Mouse (Mus musculus) adrenal gland, adult (tissue): ENCODE measurements around the gene Pcsk4.
A peak's percentile ranks its signal among the peaks of the same experiment; 100 is the strongest.

ENCODE experiments used
- DNase-seq, 2 experiments: peaks; one replicate each; pipeline ENCODE4 v3.0.0; 2022 to 2023; ENCODE audit warnings: low spot score in 1 of 2; ENCODE audit not compliant: inconsistent age in 2 of 2

Gene Pcsk4

GRCm38 (mm10) chr10:80299301-80299700 lies 30.0 kb downstream of the Pcsk4 start:
- no peak for DNase-seq

GRCm38 (mm10) chr10:80298571-80299281 lies 30.6 kb downstream of the Pcsk4 start:
- no peak for DNase-seq

GRCm38 (mm10) chr10:80297526-80298133 lies 31.7 kb downstream of the Pcsk4 start:
- DNase-seq = no peak

- DNase-seq = no peak
Measured at GRCm38 (mm10) chr10:80296824-80297223, 32.5 kb downstream of the Pcsk4 start.

GRCm38 (mm10) chr10:80295618-80296425 lies 33.5 kb downstream of the Pcsk4 start, which contains the start of gene Apc2:
Apc2 (plus strand) TSS chr10:80295977.
- DNase-seq = peak; percentile 78 to 94

GRCm38 (mm10) chr10:80294788-80295303 lies 34.5 kb downstream of the Pcsk4 start:
- no peak for DNase-seq

- no peak for DNase-seq
Measured at GRCm38 (mm10) chr10:80294311-80294710, 35.0 kb downstream of the Pcsk4 start.

GRCm38 (mm10) chr10:80293325-80293724 lies 36.0 kb downstream of the Pcsk4 start:
- peak in 1 of 2 experiments; percentile 59 for DNase-seq

GRCm38 (mm10) chr10:80292251-80293146 lies 36.8 kb downstream of the Pcsk4 start, which contains the start of gene Rps15:
Rps15 (plus strand) TSS chr10:80292453.
- DNase-seq = peak; percentile 95 to 97

- no peak for DNase-seq
Measured at GRCm38 (mm10) chr10:80288657-80289056, 40.6 kb downstream of the Pcsk4 start.

GRCm38 (mm10) chr10:80288097-80288496 lies 41.2 kb downstream of the Pcsk4 start:
- no peak for DNase-seq

GRCm38 (mm10) chr10:80285222-80286070 lies 43.9 kb downstream of the Pcsk4 start:
- peak; percentile 71 to 88 for DNase-seq

GRCm38 (mm10) chr10:80282481-80283441 lies 46.5 kb downstream of the Pcsk4 start:
- no peak for DNase-seq

GRCm38 (mm10) chr10:80281921-80282371 lies 47.4 kb downstream of the Pcsk4 start:
- DNase-seq = peak; percentile 73 to 83

- DNase-seq = peak; percentile 73 to 85
Measured at GRCm38 (mm10) chr10:80281304-80281703, 48.0 kb downstream of the Pcsk4 start.

GRCm38 (mm10) chr10:80279273-80279672 lies 50.0 kb downstream of the Pcsk4 start:
- no peak for DNase-seq

- DNase-seq = no peak
Measured at GRCm38 (mm10) chr10:80278390-80278789, 50.9 kb downstream of the Pcsk4 start.

- no peak for DNase-seq
Measured at GRCm38 (mm10) chr10:80276238-80276637, 53.1 kb downstream of the Pcsk4 start.
